Mouse (Mus musculus) ovary, postnatal 10 days (tissue): ENCODE measurements around the gene Galnt10.

Experiments
- DNase-seq: peaks from one replicate; pipeline ENCODE4 v3.0.0; 2022; ENCODE audit warnings: low spot score

Galnt10 gene

GRCm38 (mm10) chr11:57727303-57727969 lies 82.2 kb downstream of the Galnt10 start:
- DNase-seq = no peak

GRCm38 (mm10) chr11:57732410-57733281 lies 87.4 kb downstream of the Galnt10 start:
- DNase-seq = no peak

GRCm38 (mm10) chr11:57747294-57748080 lies 102.2 kb downstream of the Galnt10 start:
- DNase-seq = no peak

GRCm38 (mm10) chr11:57753538-57754203 lies 108.4 kb downstream of the Galnt10 start:
- no peak for DNase-seq

GRCm38 (mm10) chr11:57758621-57759020 lies 113.4 kb downstream of the Galnt10 start:
- DNase-seq = no peak

- no peak for DNase-seq
Observed at GRCm38 (mm10) chr11:57760509-57761058, 115.3 kb downstream of the Galnt10 start.

GRCm38 (mm10) chr11:57761347-57761746 lies 116.1 kb downstream of the Galnt10 start:
- DNase-seq = no peak

GRCm38 (mm10) chr11:57764124-57764523 lies 118.9 kb downstream of the Galnt10 start:
- DNase-seq = no peak

- DNase-seq = no peak
Observed at GRCm38 (mm10) chr11:57766617-57767016, 121.4 kb downstream of the Galnt10 start.

GRCm38 (mm10) chr11:57767171-57767570 lies 121.9 kb downstream of the Galnt10 start:
- no peak for DNase-seq

- DNase-seq = no peak
Observed at GRCm38 (mm10) chr11:57770776-57771175, 125.5 kb downstream of the Galnt10 start.

GRCm38 (mm10) chr11:57771676-57772075 lies 126.4 kb downstream of the Galnt10 start:
- no peak for DNase-seq

- no peak for DNase-seq
Observed at GRCm38 (mm10) chr11:57773479-57773878, 128.2 kb downstream of the Galnt10 start.

- DNase-seq = no peak
Observed at GRCm38 (mm10) chr11:57773936-57774335, 128.7 kb downstream of the Galnt10 start.

- no peak for DNase-seq
Observed at GRCm38 (mm10) chr11:57775868-57776267, 130.6 kb downstream of the Galnt10 start.

GRCm38 (mm10) chr11:57776546-57776945 lies 131.3 kb downstream of the Galnt10 start:
- DNase-seq = no peak

- DNase-seq = no peak
Observed at GRCm38 (mm10) chr11:57778349-57778748, 133.1 kb downstream of the Galnt10 start.

GRCm38 (mm10) chr11:57779824-57780223 lies 134.6 kb downstream of the Galnt10 start:
- no peak for DNase-seq

- DNase-seq = peak; percentile 12
Observed at GRCm38 (mm10) chr11:57786616-57787418, 141.6 kb downstream of the Galnt10 start.

- DNase-seq = no peak
Observed at GRCm38 (mm10) chr11:57787913-57788312, 142.7 kb downstream of the Galnt10 start.
